Mouse (Mus musculus): ENCODE measurements around the gene Rbm44.

The Rbm44 gene

GRCm38 (mm10) chr1:91209785-91210184, 64.9 kb downstream of the Rbm44 start:
- peak; percentile 77 to 87 for DNase-seq (ENCODE audit: low spot score in 2 of 2)

GRCm38 (mm10) chr1:91211099-91211498, 66.2 kb downstream of the Rbm44 start:
- DNase-seq (ENCODE audit: low spot score in 2 of 2), result peak in 1 of 2 experiments; percentile 69

GRCm38 (mm10) chr1:91211591-91212008, 66.7 kb downstream of the Rbm44 start:
- no peak for DNase-seq (ENCODE audit: low spot score in 2 of 2)

DNA sequence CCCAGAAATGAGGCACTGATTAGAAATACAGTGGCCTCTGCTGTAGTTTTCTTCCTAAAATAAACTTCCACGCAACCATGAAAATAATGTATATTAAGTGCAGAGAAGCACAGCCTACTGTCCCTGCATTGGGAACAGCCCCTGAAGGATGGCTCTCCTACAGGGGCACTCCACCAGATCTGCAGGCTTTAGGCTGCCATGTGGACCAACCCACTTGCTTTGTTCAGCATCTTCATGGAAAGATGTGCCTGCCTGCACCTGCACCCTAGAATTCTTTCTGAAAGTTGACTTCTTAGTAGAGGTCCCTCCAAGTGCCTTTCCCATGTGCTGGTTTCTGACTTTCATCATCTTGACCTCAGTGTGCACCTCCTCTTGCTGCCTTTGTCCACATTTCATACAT, 70.4 kb downstream of the Rbm44 start:
- DNase-seq (ENCODE audit: low spot score in 2 of 2), result no peak

DNA sequence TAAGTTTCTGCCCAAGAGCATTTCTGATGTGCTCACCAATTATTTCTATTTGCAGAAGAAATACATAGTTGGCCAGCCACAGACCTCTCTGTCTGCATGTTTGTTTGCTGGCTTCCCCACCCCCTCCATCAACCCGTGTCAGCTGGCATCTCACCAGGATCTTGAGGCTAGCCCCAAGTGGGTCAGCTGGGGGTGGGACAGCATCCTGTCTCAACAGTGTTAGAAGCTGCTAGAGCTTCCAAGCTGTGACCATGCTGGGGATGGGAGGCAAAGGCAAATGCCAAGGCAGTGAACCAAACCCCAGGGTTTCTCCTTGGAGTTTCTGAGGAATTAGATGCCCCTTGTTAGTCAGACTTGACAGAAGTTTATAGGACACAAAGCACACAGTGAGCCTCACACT, 71.1 kb downstream of the Rbm44 start:
- no peak for DNase-seq (ENCODE audit: low spot score in 2 of 2)

- no peak for DNase-seq (ENCODE audit: low spot score in 2 of 2)
These were observed 71.8 kb downstream of the Rbm44 start for GRCm38 (mm10) chr1:91216504-91217267.

DNA sequence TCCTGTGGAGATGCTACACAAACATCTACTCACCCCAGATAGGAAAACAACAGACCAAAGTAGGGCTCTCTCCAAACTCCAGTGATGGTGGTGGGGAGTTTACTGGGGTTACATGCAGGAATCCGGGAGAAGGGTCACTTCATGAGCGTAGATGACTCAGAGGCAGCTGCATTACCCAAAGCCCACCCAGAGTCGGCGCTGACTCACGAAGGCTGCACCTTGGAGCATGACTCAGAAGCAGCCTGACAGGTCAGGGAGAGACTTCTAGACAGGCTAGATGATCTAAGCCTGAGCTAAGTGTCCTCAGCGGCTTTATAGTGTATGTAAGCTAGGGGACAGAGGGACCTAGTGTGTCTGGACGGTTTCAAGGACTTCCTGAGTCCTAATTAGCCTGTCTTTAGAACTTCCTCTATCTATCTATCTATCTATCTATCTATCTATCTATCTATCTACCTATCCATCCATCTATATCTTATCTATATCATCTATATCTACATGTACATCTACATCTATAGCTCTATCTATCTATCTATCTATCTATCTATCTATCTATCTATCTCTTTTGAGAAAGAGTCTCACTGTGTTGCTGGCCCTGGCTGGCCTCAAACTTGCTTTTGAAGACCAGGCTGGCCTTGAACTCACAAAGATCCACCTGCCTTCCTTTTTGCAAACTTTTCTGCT, 74.9 kb downstream of the Rbm44 start:
- no peak for DNase-seq (ENCODE audit: low spot score in 2 of 2)

DNA sequence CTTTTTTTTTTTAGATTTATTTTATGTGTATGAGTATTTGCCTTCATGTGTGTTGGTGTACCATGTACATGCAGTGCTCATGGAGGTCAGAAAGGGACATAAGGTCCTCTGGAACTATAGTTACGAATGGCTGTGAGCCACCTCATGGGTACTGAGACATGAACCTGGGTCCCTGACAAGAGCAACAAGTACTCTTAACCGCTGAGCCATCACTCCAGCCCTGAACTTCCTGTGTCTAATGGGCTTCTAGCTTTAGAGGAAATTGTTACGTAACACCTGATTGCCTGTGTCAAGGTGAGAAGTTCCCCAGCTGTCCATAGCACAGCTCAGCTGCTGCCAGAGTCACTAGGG, 75.4 kb downstream of the Rbm44 start:
- no peak for DNase-seq (ENCODE audit: low spot score in 2 of 2)
